Mouse (Mus musculus) hindbrain, postnatal 0 days (tissue): ENCODE measurements at regions not wholly inside any gene's neighbourhood (a gene's known extent, or its start where the extent isn't known, plus 50 kb on each side); places are given as distances from the start of the nearest gene placed in this dataset.
"Not testable (repeated sequence)": the region's sequence is repeated elsewhere in the genome, so short reads cannot be mapped to it uniquely, and the experiment has no call there.

Experiments used
- ATAC-seq: fragments of 200-750 bp; cut with Nextera tagmentation; 2 replicates; pipeline ENCODE4 v1.8.0; 2017; ENCODE audit warnings: mild to moderate bottlenecking, moderate TSS enrichment, moderate library complexity
- DNase-seq: peaks from one replicate; pipeline ENCODE4 v3.0.0-alpha.2; 2015; ENCODE audit warnings: low spot score
- H3K27ac ChIP-seq: fragments of 300-500 bp; sonication (generic); 2 replicates; pipeline ENCODE4 v1.5.1; 2014; ENCODE audit warnings: mild to moderate bottlenecking
- H3K27me3 ChIP-seq: fragments of 300-500 bp; sonication (generic); 2 replicates; pipeline ENCODE4 v1.6.1; 2014; ENCODE audit warnings: low read length, mixed read lengths; ENCODE audit not compliant: insufficient read depth
- H3K36me3 ChIP-seq: fragments of 300-500 bp; sonication (generic); 2 replicates; pipeline ENCODE4 v1.6.1; 2014; ENCODE audit warnings: low read length, mixed read lengths; ENCODE audit not compliant: insufficient read depth
- H3K4me1 ChIP-seq: fragments of 300-500 bp; sonication (generic); 2 replicates; pipeline ENCODE4 v1.6.1; 2014; ENCODE audit warnings: antibody characterized with exemption, low read length, mixed read lengths; ENCODE audit not compliant: insufficient read depth
- H3K4me2 ChIP-seq: fragments of 300-500 bp; sonication (generic); 2 replicates; pipeline ENCODE4 v1.6.1; 2014; ENCODE audit warnings: low read depth, mild to moderate bottlenecking, low read length, moderate library complexity, mixed read lengths
- H3K4me3 ChIP-seq: fragments of 300-500 bp; sonication (generic); 2 replicates; pipeline ENCODE4 v1.5.1; 2014; ENCODE audit warnings: low read length
- H3K9ac ChIP-seq: fragments of 300-500 bp; sonication (generic); replicated peaks from 2 replicates; pipeline ENCODE4 v1.6.1; 2014; ENCODE audit warnings: mild to moderate bottlenecking, low read length, moderate library complexity, mixed read lengths
- H3K9me3 ChIP-seq: fragments of 300-500 bp; sonication (generic); 2 replicates; pipeline ENCODE4 v1.6.1; 2016; ENCODE audit warnings: low read length, mixed read lengths
- CTCF ChIP-seq: IDR thresholded peaks from 2 replicates; pipeline ENCODE4 v1.5.1; 2016; ENCODE audit warnings: antibody characterized with exemption, control low read depth, low read depth
- WGBS: fragments of 180-500 bp; shearing (Covaris S2); extraction: QIAGEN DNeasy Blood & Tissue Kit; methylation state at CpG from one replicate; pipeline ENCODE4 v1.1.7; 2014; 5-methylcytosine and 5-hydroxymethylcytosine counted together

GRCm38 (mm10) chr6:133724627-133725026, 128.9 kb downstream of the Kap start:
- H3K27me3 ChIP-seq, H3K36me3 ChIP-seq, H3K27ac ChIP-seq, ATAC-seq, H3K4me2 ChIP-seq, H3K4me1 ChIP-seq, H3K9ac ChIP-seq, DNase-seq, H3K9me3 ChIP-seq, H3K4me3 ChIP-seq: not testable (repeated sequence)
- WGBS = 72% methylated on average over 6 of the region's 6 CpGs
- 0 out of 2 replicates have a peak, but pooled peaks have one; percentile 8 for TF ChIP-seq CTCF

GRCm38 (mm10) chr6:133706712-133707111, 146.8 kb downstream of the Kap start:
- DNase-seq, H3K9me3 ChIP-seq, H3K36me3 ChIP-seq, H3K4me3 ChIP-seq, H3K4me1 ChIP-seq, ATAC-seq, H3K27ac ChIP-seq, H3K27me3 ChIP-seq, H3K9ac ChIP-seq, H3K4me2 ChIP-seq: not testable (repeated sequence)
- 1% methylated on average over 8 of the region's 8 CpGs for WGBS
- TF ChIP-seq CTCF = peak; percentile 69

GRCm38 (mm10) chr6:133701625-133702024, 151.9 kb downstream of the Kap start:
- no peak overlapping the region for H3K27ac ChIP-seq
- H3K4me1 ChIP-seq = no peaks in the 10 kb centered on the region
- no peak overlapping the region for H3K4me2 ChIP-seq
- no peak for ATAC-seq
- H3K4me3 ChIP-seq = no peak overlapping the region
- H3K36me3 ChIP-seq = no peaks in the 10 kb centered on the region
- H3K9me3 ChIP-seq = no peaks in the 10 kb centered on the region
- WGBS = 56% methylated on average over 2 of the region's 2 CpGs
- no peak overlapping the region for H3K9ac ChIP-seq
- no peak for TF ChIP-seq CTCF
- no peak for DNase-seq
- H3K27me3 ChIP-seq = no peaks in the 10 kb centered on the region
